Mouse (Mus musculus): ENCODE results near the gene Gm11985. TPM values are rescaled to one million over a fixed set of nuclear protein-coding genes. Genes with fewer than 3 reads are reported as not detected.

Gm11985 gene
- total and polyA plus RNA-seq, 2 experiments from 2014 or later, result not detected

- no peak overlapping the region; the same call in 1 of the 2 replicates for H3K27ac ChIP-seq (ENCODE audit: low read depth, low read length)
- H3K27me3 ChIP-seq (ENCODE audit: insufficient read depth, low read length), result peaks cover 8% of the 10 kb centered on the region
- H3K36me3 ChIP-seq (ENCODE audit: insufficient read depth), result 0 out of 2 replicates have a peak, but pooled peaks cover 2% of the 10 kb centered on the region
- no peaks in the 10 kb centered on the region for H3K9me3 ChIP-seq (ENCODE audit: low read length)
- no peak for DNase-seq
- H3K4me3 ChIP-seq (ENCODE audit: low read depth, low read length), result peak overlapping the region; percentile 72
- peak overlapping the region; percentile 85 for H3K9ac ChIP-seq
- WGBS, result under 1% methylated on average over 12 of the region's 12 CpGs
- ATAC-seq, result no peak
- H3K4me2 ChIP-seq (ENCODE audit: low read depth), result peak overlapping the region; percentile 95
- TF ChIP-seq CTCF (IDR thresholded peaks at IDR 0.05; ENCODE audit: low read depth), result no peak; the same call in 1 of the 2 replicates
- peaks cover 9% of the 10 kb centered on the region; the same call in 1 of the 2 replicates for H3K4me1 ChIP-seq (ENCODE audit: insufficient read depth)
Measured at GRCm38 (mm10) chr11:7214342-7214660, 25.9 kb upstream of the Gm11985 start.

GRCm38 (mm10) chr11:7213501-7214341 is 25.4 kb upstream of the Gm11985 start, which contains the start of gene Igfbp3:
TSS of gene Igfbp3 (minus strand) at chr11:7213923.
- peak; percentile 94 for ATAC-seq
- peak within 1 kb of the TSS; percentile 72 for H3K4me3 ChIP-seq (ENCODE audit: low read depth, low read length)
- peak within 1 kb of the TSS; percentile 95 for H3K4me2 ChIP-seq (ENCODE audit: low read depth)
- H3K27ac ChIP-seq (ENCODE audit: low read depth, low read length), result peak within 1 kb of the TSS; percentile 90
- peak; percentile 95 for DNase-seq
- peaks cover 9% of the 10 kb centered on the region; the same call in 1 of the 2 replicates for H3K4me1 ChIP-seq (ENCODE audit: insufficient read depth)
- under 1% methylated on average over 97 of the region's 104 CpGs for WGBS
- peak; percentile 19; the same call in 1 of the 2 replicates for TF ChIP-seq CTCF (IDR thresholded peaks at IDR 0.05; ENCODE audit: low read depth)
- H3K9ac ChIP-seq, result peak within 1 kb of the TSS; percentile 85
- peaks cover 8% of the 10 kb centered on the region for H3K27me3 ChIP-seq (ENCODE audit: insufficient read depth, low read length)
- H3K36me3 ChIP-seq (ENCODE audit: insufficient read depth), result peaks cover 8% of the 10 kb centered on the region; the same call in 1 of the 2 replicates
- H3K9me3 ChIP-seq (ENCODE audit: low read length), result no peaks in the 10 kb centered on the region

GRCm38 (mm10) chr11:7213161-7213500 is 24.8 kb upstream of the Gm11985 start:
- WGBS, result 3% methylated on average over 19 of the region's 19 CpGs
- peaks cover 8% of the 10 kb centered on the region for H3K27me3 ChIP-seq (ENCODE audit: insufficient read depth, low read length)
- peak; percentile 18; the same call in 1 of the 2 replicates for TF ChIP-seq CTCF (IDR thresholded peaks at IDR 0.05; ENCODE audit: low read depth)
- H3K9ac ChIP-seq, result peak overlapping the region; percentile 85
- H3K36me3 ChIP-seq (ENCODE audit: insufficient read depth), result peaks cover 13% of the 10 kb centered on the region; the same call in 1 of the 2 replicates
- H3K4me2 ChIP-seq (ENCODE audit: low read depth), result peak overlapping the region; percentile 95
- H3K9me3 ChIP-seq (ENCODE audit: low read length), result no peaks in the 10 kb centered on the region
- H3K27ac ChIP-seq (ENCODE audit: low read depth, low read length), result peak overlapping the region; percentile 90
- H3K4me1 ChIP-seq (ENCODE audit: insufficient read depth), result peaks cover 9% of the 10 kb centered on the region; the same call in 1 of the 2 replicates
- peak overlapping the region; percentile 72 for H3K4me3 ChIP-seq (ENCODE audit: low read depth, low read length)
- DNase-seq (no peak), ATAC-seq (no peak)

GRCm38 (mm10) chr11:7212126-7212798 is 23.9 kb upstream of the Gm11985 start:
- H3K27me3 ChIP-seq (ENCODE audit: insufficient read depth, low read length), result peaks cover 8% of the 10 kb centered on the region
- 14% methylated on average over 17 of the region's 17 CpGs for WGBS
- H3K9ac ChIP-seq, result peak overlapping the region; percentile 85; the same call in 1 of the 2 replicates
- peak overlapping the region; percentile 72 for H3K4me3 ChIP-seq (ENCODE audit: low read depth, low read length)
- H3K4me2 ChIP-seq (ENCODE audit: low read depth), result peak overlapping the region; percentile 95
- ATAC-seq (no peak), DNase-seq (no peak)
- H3K27ac ChIP-seq (ENCODE audit: low read depth, low read length), result no peak overlapping the region
- no peaks in the 10 kb centered on the region for H3K9me3 ChIP-seq (ENCODE audit: low read length)
- H3K4me1 ChIP-seq (ENCODE audit: insufficient read depth), result peaks cover 9% of the 10 kb centered on the region; the same call in 1 of the 2 replicates
- peaks cover 16% of the 10 kb centered on the region; the same call in 1 of the 2 replicates for H3K36me3 ChIP-seq (ENCODE audit: insufficient read depth)
- TF ChIP-seq CTCF (IDR thresholded peaks at IDR 0.05; ENCODE audit: low read depth), result no peak

- ATAC-seq, result no peak
- peak overlapping the region; percentile 16 for H3K4me3 ChIP-seq (ENCODE audit: low read depth, low read length)
Measured at GRCm38 (mm10) chr11:7211211-7211610, 22.8 kb upstream of the Gm11985 start.

GRCm38 (mm10) chr11:7210343-7210742 is 22.0 kb upstream of the Gm11985 start:
- ATAC-seq, result no peak
- WGBS, result 24% methylated on average over 6 of the region's 6 CpGs
- peak; percentile 92 for TF ChIP-seq CTCF (IDR thresholded peaks at IDR 0.05; ENCODE audit: low read depth)

More at GRCm38 (mm10) chr11:7211211-7211610, 22.8 kb upstream of the Gm11985 start:
- peaks cover 23% of the 10 kb centered on the region for H3K36me3 ChIP-seq (ENCODE audit: insufficient read depth)
- H3K9me3 ChIP-seq (ENCODE audit: low read length), result no peaks in the 10 kb centered on the region
- H3K27ac ChIP-seq (ENCODE audit: low read depth, low read length), result no peak overlapping the region
- TF ChIP-seq CTCF (IDR thresholded peaks at IDR 0.05; ENCODE audit: low read depth), result no peak
- DNase-seq, result peak; percentile 39
- 20% methylated on average over 9 of the region's 9 CpGs for WGBS
- H3K4me2 ChIP-seq (ENCODE audit: low read depth), result peak overlapping the region; percentile 23
- H3K4me1 ChIP-seq (ENCODE audit: insufficient read depth), result peaks cover 9% of the 10 kb centered on the region; the same call in 1 of the 2 replicates
- H3K9ac ChIP-seq, result no peak overlapping the region
- H3K27me3 ChIP-seq (ENCODE audit: insufficient read depth, low read length), result peaks cover 8% of the 10 kb centered on the region

More at GRCm38 (mm10) chr11:7210343-7210742, 22.0 kb upstream of the Gm11985 start:
- peak; percentile 87 for DNase-seq
- H3K27ac ChIP-seq (ENCODE audit: low read depth, low read length), result no peak overlapping the region
- peaks cover 23% of the 10 kb centered on the region for H3K36me3 ChIP-seq (ENCODE audit: insufficient read depth)
- peaks cover 8% of the 10 kb centered on the region for H3K27me3 ChIP-seq (ENCODE audit: insufficient read depth, low read length)
- peaks cover 9% of the 10 kb centered on the region; the same call in 1 of the 2 replicates for H3K4me1 ChIP-seq (ENCODE audit: insufficient read depth)
- no peak overlapping the region for H3K4me3 ChIP-seq (ENCODE audit: low read depth, low read length)
- H3K9ac ChIP-seq, result no peak overlapping the region
- peak overlapping the region; percentile 23; the same call in 1 of the 2 replicates for H3K4me2 ChIP-seq (ENCODE audit: low read depth)
- H3K9me3 ChIP-seq (ENCODE audit: low read length), result no peaks in the 10 kb centered on the region
